Mouse (Mus musculus): ENCODE data around the gene Skint6. TPM values are rescaled to one million over a fixed set of nuclear protein-coding genes. Genes with fewer than 3 reads are reported as not detected.

Gene Skint6
- not detected in 4 replicates for total RNA-seq (2023)

GRCm38 (mm10) chr4:113286873-113287272 is at the start of gene Skint6:
Gene Skint6 (minus strand): TSS chr4:113286973.

DNA sequence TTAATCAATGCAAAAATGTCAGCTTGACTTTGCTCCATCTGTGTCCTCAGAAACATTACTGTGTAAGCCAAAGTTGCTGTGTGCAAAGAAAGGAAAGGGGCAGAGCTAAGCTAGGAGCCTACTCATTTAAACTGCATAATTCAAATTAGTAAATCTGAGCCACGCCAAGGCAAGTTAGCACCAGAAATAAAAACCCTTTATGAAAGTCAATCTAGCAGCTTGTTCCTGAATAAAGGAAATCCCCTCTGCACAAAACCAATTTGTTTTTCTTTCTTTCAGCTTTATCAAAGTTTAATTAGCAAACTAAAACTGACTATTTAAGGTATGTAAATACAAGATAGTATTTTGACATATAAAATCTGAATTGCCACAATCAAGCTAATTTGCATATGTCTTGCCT is 512.0 kb downstream of the Skint6 start, which contains the start of gene Skint10:
Skint10 (minus strand) TSS at position 101 of the 400 bp plus-strand sequence.

Measured in B cell, adult 62 days (primary cell).